Mouse (Mus musculus) bone marrow macrophage, adult 2 months (primary cell): ENCODE measurements around the gene Timm10b.

Source experiments
- CTCF ChIP-seq: IDR thresholded peaks from 2 replicates; pipeline ENCODE4 v1.5.1; 2012; ENCODE audit warnings: low read depth, mild to moderate bottlenecking, low read length, moderate library complexity
- POLR2A ChIP-seq: IDR thresholded peaks from 2 replicates; pipeline ENCODE4 v1.6.1; 2012; ENCODE audit warnings: mild to moderate bottlenecking, low read depth, low read length, borderline replicate concordance

DNA sequence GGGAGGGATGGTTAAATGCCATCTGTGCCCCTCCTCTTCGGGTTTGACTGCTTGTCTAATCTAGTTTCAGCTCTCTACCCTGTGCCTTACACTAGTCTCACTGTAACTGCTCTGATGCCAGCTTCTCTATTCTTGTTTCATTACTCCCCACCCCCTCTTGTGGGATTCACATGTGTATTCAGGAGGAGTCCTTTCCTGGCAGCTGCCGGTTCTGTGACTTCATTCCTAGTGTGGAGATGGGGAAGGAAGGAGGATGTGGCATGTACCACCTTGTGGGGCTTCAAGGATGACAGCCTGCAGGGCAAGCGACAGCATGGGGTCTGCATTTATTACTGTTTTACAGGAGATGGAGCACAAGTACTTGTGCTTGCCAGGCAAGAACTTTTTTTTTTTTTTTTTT, 2.1 kb downstream of the Timm10b start:
- TF ChIP-seq POLR2A (no peak), CTCF (no peak)
